Mouse (Mus musculus): ENCODE measurements around the gene Ccser2. TPM values are rescaled to one million over a fixed set of nuclear protein-coding genes. Genes with fewer than 3 reads are reported as not detected.

Ccser2 gene
- total and polyA plus RNA-seq, 3 experiments, result 3.0 to 4.2 TPM; not detected in 1

GRCm38 (mm10) chr14:36904206-36904605, 64.4 kb downstream of the Ccser2 start:
- H3K4me3 ChIP-seq (ENCODE audit: control insufficient read depth in 1 of 2, insufficient read depth in 1 of 2, low read depth in 2 of 2, low read length in 2 of 2), result no peak overlapping the region
- H3K9ac ChIP-seq (ENCODE audit: control insufficient read depth, low read depth, low read length, poor library complexity, severe bottlenecking), result no peak overlapping the region
- H3K27me3 ChIP-seq (ENCODE audit: control insufficient read depth in 1 of 2, insufficient read depth in 2 of 2, low read length in 2 of 2), result no peaks in the 10 kb centered on the region
- DNase-seq (ENCODE audit: low read depth, low spot score), result no peak
- H3K36me3 ChIP-seq (ENCODE audit: control insufficient read depth in 1 of 2, insufficient read depth in 2 of 2, low read length in 2 of 2), result no peaks in the 10 kb centered on the region; a peak in 1 of 4 replicates
- no peak for TF ChIP-seq SMC3 (IDR thresholded peaks at IDR 0.05; ENCODE audit: low read depth, low read length)
- no peak for TF ChIP-seq EP300 (IDR thresholded peaks at IDR 0.05; ENCODE audit: low read depth in 1 of 2, low read length in 2 of 2)
- TF ChIP-seq TBP (IDR thresholded peaks at IDR 0.05; ENCODE audit: low read depth, low read length), result no peak
- no peaks in the 10 kb centered on the region for H3K4me1 ChIP-seq (ENCODE audit: control insufficient read depth in 1 of 2, insufficient read depth in 2 of 2, low read length in 2 of 2)
- H3K27ac ChIP-seq (ENCODE audit: control insufficient read depth, low read depth, low read length), result no peak overlapping the region
- no peaks in the 10 kb centered on the region for H3K79me2 ChIP-seq (ENCODE audit: control insufficient read depth, insufficient read depth, low read length, poor library complexity)
- H3K9me3 ChIP-seq (replicated peaks; ENCODE audit: insufficient read depth, low read length), result no peaks in the 10 kb centered on the region

GRCm38 (mm10) chr14:36900883-36901282, 67.7 kb downstream of the Ccser2 start:
- H3K79me2 ChIP-seq (ENCODE audit: control insufficient read depth, insufficient read depth, low read length, poor library complexity), result no peaks in the 10 kb centered on the region
- H3K27ac ChIP-seq (ENCODE audit: control insufficient read depth, low read depth, low read length), result no peak overlapping the region
- H3K27me3 ChIP-seq (ENCODE audit: control insufficient read depth in 1 of 2, insufficient read depth in 2 of 2, low read length in 2 of 2), result no peaks in the 10 kb centered on the region
- H3K9ac ChIP-seq (ENCODE audit: control insufficient read depth, low read depth, low read length, poor library complexity, severe bottlenecking), result no peak overlapping the region
- H3K4me3 ChIP-seq (ENCODE audit: control insufficient read depth in 1 of 2, insufficient read depth in 1 of 2, low read depth in 2 of 2, low read length in 2 of 2), result no peak overlapping the region
- no peaks in the 10 kb centered on the region; a peak in 1 of 4 replicates for H3K36me3 ChIP-seq (ENCODE audit: control insufficient read depth in 1 of 2, insufficient read depth in 2 of 2, low read length in 2 of 2)
- no peak for TF ChIP-seq GABPA (IDR thresholded peaks at IDR 0.05; ENCODE audit: low read depth, low read length)
- no peak for TF ChIP-seq EP300 (IDR thresholded peaks at IDR 0.05; ENCODE audit: low read depth in 1 of 2, low read length in 2 of 2)
- TF ChIP-seq CHD1 (IDR thresholded peaks at IDR 0.05; ENCODE audit: low read depth, low read length), result no peak
- no peak for TF ChIP-seq NELFE (IDR thresholded peaks at IDR 0.05; ENCODE audit: low read depth, low read length)
- no peak for TF ChIP-seq CTCF (IDR thresholded peaks at IDR 0.05 in 2 of 3, conservative IDR thresholded peaks at IDR 0.05 in 1 of 3; ENCODE audit: control insufficient read depth in 1 of 3, insufficient read depth in 1 of 3, low read depth in 2 of 3, low read length in 3 of 3, poor library complexity in 1 of 3, severe bottlenecking in 1 of 3)
- no peak for TF ChIP-seq ZNF384 (IDR thresholded peaks at IDR 0.05; ENCODE audit: low read depth, low read length)
- TF ChIP-seq TBP (IDR thresholded peaks at IDR 0.05; ENCODE audit: low read depth, low read length), result no peak
- TF ChIP-seq TCF12 (IDR thresholded peaks at IDR 0.05; ENCODE audit: low read depth, low read length), result no peak
- no peak for TF ChIP-seq TAL1 (IDR thresholded peaks at IDR 0.05; ENCODE audit: low read length)
- TF ChIP-seq USF2 (IDR thresholded peaks at IDR 0.05; ENCODE audit: borderline replicate concordance in 1 of 2, insufficient read depth in 1 of 2, low read depth in 1 of 2, low read length in 2 of 2), result no peak
- TF ChIP-seq NRF1 (IDR thresholded peaks at IDR 0.05; ENCODE audit: insufficient read depth, low read depth, low read length, poor library complexity, severe bottlenecking), result no peak
- no peak for TF ChIP-seq MAZ (IDR thresholded peaks at IDR 0.05; ENCODE audit: low read depth, low read length)
- no peak for TF ChIP-seq GATA1 (IDR thresholded peaks at IDR 0.05; ENCODE audit: low read depth, low read length)
- H3K4me1 ChIP-seq (ENCODE audit: control insufficient read depth in 1 of 2, insufficient read depth in 2 of 2, low read length in 2 of 2), result no peaks in the 10 kb centered on the region
- H3K9me3 ChIP-seq (replicated peaks; ENCODE audit: insufficient read depth, low read length), result no peaks in the 10 kb centered on the region
- no peak for DNase-seq (ENCODE audit: low read depth, low spot score)

GRCm38 (mm10) chr14:36894701-36895100, 73.9 kb downstream of the Ccser2 start:
- Histone ChIP-seq H3K27ac (ENCODE audit: control insufficient read depth, low read depth, low read length) (no peak overlapping the region), H3K36me3 (ENCODE audit: control insufficient read depth in 1 of 2, insufficient read depth in 2 of 2, low read length in 2 of 2) (no peaks in the 10 kb centered on the region; a peak in 1 of 4 replicates), H3K9me3 (replicated peaks; ENCODE audit: insufficient read depth, low read length) (no peaks in the 10 kb centered on the region), H3K79me2 (ENCODE audit: control insufficient read depth, insufficient read depth, low read length, poor library complexity) (no peaks in the 10 kb centered on the region), H3K4me3 (ENCODE audit: control insufficient read depth in 1 of 2, insufficient read depth in 1 of 2, low read depth in 2 of 2, low read length in 2 of 2) (no peak overlapping the region), H3K4me1 (ENCODE audit: control insufficient read depth in 1 of 2, insufficient read depth in 2 of 2, low read length in 2 of 2) (no peaks in the 10 kb centered on the region), H3K27me3 (ENCODE audit: control insufficient read depth in 1 of 2, insufficient read depth in 2 of 2, low read length in 2 of 2) (no peaks in the 10 kb centered on the region), H3K9ac (ENCODE audit: control insufficient read depth, low read depth, low read length, poor library complexity, severe bottlenecking) (no peak overlapping the region)
- no peak for DNase-seq (ENCODE audit: low read depth, low spot score)
- TF ChIP-seq ZMIZ1 (IDR thresholded peaks at IDR 0.05; ENCODE audit: low read depth, low read length) (no peak), SIN3A (IDR thresholded peaks at IDR 0.05; ENCODE audit: low read length) (no peak), MAFK (IDR thresholded peaks at IDR 0.05; ENCODE audit: borderline replicate concordance, low read depth, low read length) (no peak), MXI1 (IDR thresholded peaks at IDR 0.05; ENCODE audit: low read depth, low read length) (no peak)
